Mouse (Mus musculus) hindbrain, postnatal 0 days (tissue): Measurements from ENCODE around the gene Creg1. TPM values are rescaled to one million over a fixed set of nuclear protein-coding genes. Genes with fewer than 3 reads are reported as not detected.

Experiments used
- ATAC-seq: fragments of 200-750 bp; cut with Nextera tagmentation; 2 replicates; pipeline ENCODE4 v1.8.0; 2017; ENCODE audit warnings: mild to moderate bottlenecking, moderate TSS enrichment, moderate library complexity
- DNase-seq: peaks from one replicate; pipeline ENCODE4 v3.0.0-alpha.2; 2015; ENCODE audit warnings: low spot score
- H3K27ac ChIP-seq: fragments of 300-500 bp; sonication (generic); 2 replicates; pipeline ENCODE4 v1.5.1; 2014; ENCODE audit warnings: mild to moderate bottlenecking
- H3K27me3 ChIP-seq: fragments of 300-500 bp; sonication (generic); 2 replicates; pipeline ENCODE4 v1.6.1; 2014; ENCODE audit warnings: low read length, mixed read lengths; ENCODE audit not compliant: insufficient read depth
- H3K36me3 ChIP-seq: fragments of 300-500 bp; sonication (generic); 2 replicates; pipeline ENCODE4 v1.6.1; 2014; ENCODE audit warnings: low read length, mixed read lengths; ENCODE audit not compliant: insufficient read depth
- H3K4me1 ChIP-seq: fragments of 300-500 bp; sonication (generic); 2 replicates; pipeline ENCODE4 v1.6.1; 2014; ENCODE audit warnings: antibody characterized with exemption, low read length, mixed read lengths; ENCODE audit not compliant: insufficient read depth
- H3K4me2 ChIP-seq: fragments of 300-500 bp; sonication (generic); 2 replicates; pipeline ENCODE4 v1.6.1; 2014; ENCODE audit warnings: low read depth, mild to moderate bottlenecking, low read length, moderate library complexity, mixed read lengths
- H3K4me3 ChIP-seq: fragments of 300-500 bp; sonication (generic); 2 replicates; pipeline ENCODE4 v1.5.1; 2014; ENCODE audit warnings: low read length
- H3K9ac ChIP-seq: fragments of 300-500 bp; sonication (generic); replicated peaks from 2 replicates; pipeline ENCODE4 v1.6.1; 2014; ENCODE audit warnings: mild to moderate bottlenecking, low read length, moderate library complexity, mixed read lengths
- H3K9me3 ChIP-seq: fragments of 300-500 bp; sonication (generic); 2 replicates; pipeline ENCODE4 v1.6.1; 2016; ENCODE audit warnings: low read length, mixed read lengths
- CTCF ChIP-seq: IDR thresholded peaks from 2 replicates; pipeline ENCODE4 v1.5.1; 2016; ENCODE audit warnings: antibody characterized with exemption, control low read depth, low read depth
- WGBS: fragments of 180-500 bp; shearing (Covaris S2); extraction: QIAGEN DNeasy Blood & Tissue Kit; methylation state at CpG from one replicate; pipeline ENCODE4 v1.1.7; 2014; 5-methylcytosine and 5-hydroxymethylcytosine counted together
- polyA plus RNA-seq: library from polyadenylated mRNA; unstranded; fragments of >200 nt; fragmentation: Nextera tagmentation; extraction: Ambion mirVana; gene quantifications from 2 replicates; pipeline ENCODE4 v1.2.1, GENCODE M21; 2015
- total RNA-seq: library from RNA; depleted of rRNA; stranded (reverse); fragments of >200 nt; gene quantifications from 2 replicates; pipeline ENCODE4 v1.2.3, GENCODE M21; 2014

The Creg1 gene
- total and polyA plus RNA-seq, 2 experiments from 2014 or later, result 27.5 to 48.8 TPM

DNA sequence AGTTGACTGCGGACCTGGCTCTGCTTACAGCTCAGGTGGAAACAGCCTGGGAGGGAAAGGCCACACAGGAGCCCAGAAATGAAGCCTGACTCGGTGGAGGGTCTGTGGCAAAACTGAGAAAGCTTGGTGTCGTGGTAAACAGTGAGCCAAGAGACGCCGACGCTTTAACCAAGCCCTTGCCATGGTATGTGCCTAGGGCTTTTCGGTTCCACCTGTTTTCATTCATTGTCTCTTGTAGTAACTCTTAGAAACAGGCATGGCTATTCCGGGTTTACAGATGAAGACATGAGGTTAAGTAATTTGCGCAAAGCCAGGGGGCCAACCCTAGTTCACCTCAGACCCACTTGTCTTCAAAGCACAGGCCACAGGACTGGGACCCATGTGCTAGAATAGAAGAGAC, 1.0 kb downstream of the Creg1 start:
- H3K9ac ChIP-seq, result peak overlapping the region; percentile 77; the same call in 1 of the 2 replicates
- H3K27ac ChIP-seq, result no peak overlapping the region
- H3K9me3 ChIP-seq, result no peaks in the 10 kb centered on the region
- no peaks in the 10 kb centered on the region for H3K36me3 ChIP-seq
- DNase-seq (no peak), ATAC-seq (no peak)
- TF ChIP-seq CTCF, result no peak
- 52% methylated on average over 9 of the region's 9 CpGs for WGBS
- H3K4me2 ChIP-seq, result peak overlapping the region; percentile 98
- H3K27me3 ChIP-seq, result no peaks in the 10 kb centered on the region
- H3K4me3 ChIP-seq, result peak overlapping the region; percentile 85
- 0 out of 2 replicates have a peak, but pooled peaks cover 10% of the 10 kb centered on the region for H3K4me1 ChIP-seq

DNA sequence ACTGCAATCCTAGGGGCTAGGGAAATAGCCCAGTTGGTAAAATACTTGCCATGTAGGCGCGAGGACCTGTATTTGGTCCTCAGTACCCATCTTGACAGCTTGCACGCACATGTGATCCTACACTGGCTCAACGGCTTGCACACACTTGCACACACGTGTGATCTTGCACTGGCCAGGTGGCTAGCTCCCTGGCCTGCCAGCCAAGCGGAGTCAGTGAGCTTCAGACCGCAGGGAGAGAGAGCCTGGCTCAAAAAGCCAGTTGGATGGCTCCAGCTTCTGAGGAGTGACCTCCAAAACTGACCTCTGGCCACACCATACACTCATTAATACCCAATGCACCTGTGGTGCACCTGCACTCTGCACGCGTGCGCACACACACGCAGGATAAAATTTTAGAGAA, 1.5 kb downstream of the Creg1 start:
- no peak overlapping the region for H3K9ac ChIP-seq
- TF ChIP-seq CTCF, result no peak
- H3K9me3 ChIP-seq, result no peaks in the 10 kb centered on the region
- 86% methylated on average over 11 of the region's 11 CpGs for WGBS
- 0 out of 2 replicates have a peak, but pooled peaks cover 10% of the 10 kb centered on the region for H3K4me1 ChIP-seq
- H3K36me3 ChIP-seq, result no peaks in the 10 kb centered on the region
- H3K27ac ChIP-seq, result no peak overlapping the region
- peak overlapping the region; percentile 98 for H3K4me2 ChIP-seq
- no peak overlapping the region for H3K4me3 ChIP-seq
- no peaks in the 10 kb centered on the region for H3K27me3 ChIP-seq
- no peak for ATAC-seq
- DNase-seq, result no peak

- H3K4me1 ChIP-seq, result 0 out of 2 replicates have a peak, but pooled peaks cover 10% of the 10 kb centered on the region
- no peak for DNase-seq
- ATAC-seq, result no peak
- no peak overlapping the region for H3K9ac ChIP-seq
- no peak for TF ChIP-seq CTCF
- 85% methylated on average over 17 of the region's 17 CpGs for WGBS
- H3K27me3 ChIP-seq, result no peaks in the 10 kb centered on the region
- H3K4me3 ChIP-seq, result no peak overlapping the region
- H3K27ac ChIP-seq, result no peak overlapping the region
- H3K4me2 ChIP-seq, result no peak overlapping the region
- H3K9me3 ChIP-seq, result no peaks in the 10 kb centered on the region
- no peaks in the 10 kb centered on the region for H3K36me3 ChIP-seq
Observed at GRCm38 (mm10) chr1:165765651-165766294, 2.2 kb downstream of the Creg1 start.

DNA sequence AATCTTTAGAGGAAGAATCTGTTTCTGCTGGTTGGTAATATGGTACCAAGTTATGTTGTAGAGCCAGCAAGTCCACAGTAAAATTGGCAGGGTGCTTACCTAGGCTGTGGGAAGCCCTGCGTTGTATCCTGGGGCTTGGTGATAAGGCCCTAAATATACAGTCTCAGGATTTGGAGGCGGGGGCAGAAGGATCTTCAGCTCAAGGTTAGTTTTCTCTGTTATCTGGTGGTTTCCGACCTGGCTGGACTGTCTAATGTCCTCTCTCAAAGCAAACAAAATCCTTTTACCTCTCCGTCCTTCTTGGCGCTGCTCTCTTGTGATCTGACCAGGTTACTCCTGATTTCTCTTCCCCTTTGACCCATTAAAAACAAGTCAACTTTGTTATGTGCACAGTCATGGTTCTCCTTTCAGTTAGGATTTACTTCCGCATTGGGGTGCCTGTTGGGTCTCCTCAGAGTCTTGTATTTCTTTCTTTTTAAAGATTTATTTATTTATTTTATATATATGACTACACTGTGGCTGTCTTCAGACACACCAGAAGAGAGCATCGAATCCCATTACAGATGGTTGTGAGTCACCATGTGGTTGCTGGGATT, 2.8 kb downstream of the Creg1 start:
- DNase-seq, result no peak
- Histone ChIP-seq H3K9ac (no peak overlapping the region), H3K27me3 (no peaks in the 10 kb centered on the region), H3K4me2 (no peak overlapping the region), H3K4me3 (no peak overlapping the region), H3K4me1 (0 out of 2 replicates have a peak, but pooled peaks cover 10% of the 10 kb centered on the region), H3K27ac (no peak overlapping the region), H3K36me3 (no peaks in the 10 kb centered on the region), H3K9me3 (no peaks in the 10 kb centered on the region)
- 89% methylated on average over 7 of the region's 7 CpGs for WGBS
- TF ChIP-seq CTCF, result no peak
- no peak for ATAC-seq

DNA sequence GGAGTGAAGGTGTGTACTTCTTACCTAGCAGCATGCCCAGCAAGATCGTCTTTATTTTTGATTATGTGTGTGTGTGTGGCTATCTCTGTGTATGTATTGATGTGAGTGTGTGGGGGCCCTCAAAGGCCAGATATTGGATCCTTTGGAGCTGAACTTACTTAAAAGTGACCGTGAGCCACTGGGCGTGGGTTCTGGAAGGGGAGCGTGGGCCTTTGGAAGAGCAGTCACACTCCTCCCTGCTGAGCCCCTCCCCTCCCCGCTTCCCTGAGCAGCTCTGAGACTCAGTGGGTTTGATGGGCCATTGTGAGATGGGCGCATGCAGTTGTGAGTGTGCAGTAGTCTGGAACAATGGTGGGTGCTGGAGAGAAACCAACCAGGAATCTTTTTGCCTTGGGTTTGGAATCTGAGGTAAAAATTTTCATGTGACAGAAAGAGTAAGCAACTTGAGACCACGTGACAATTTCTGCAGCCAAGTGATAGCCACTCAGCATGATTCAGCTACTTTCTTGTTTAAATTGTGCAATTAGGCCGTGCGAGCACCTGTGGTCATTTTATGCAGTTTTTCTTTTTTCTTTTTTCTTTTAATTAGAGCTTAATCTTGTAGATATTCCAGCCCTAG, 5.5 kb downstream of the Creg1 start:
- Histone ChIP-seq H3K27ac (no peak overlapping the region), H3K4me3 (no peak overlapping the region), H3K4me1 (0 out of 2 replicates have a peak, but pooled peaks cover 10% of the 10 kb centered on the region), H3K27me3 (no peaks in the 10 kb centered on the region), H3K9me3 (no peaks in the 10 kb centered on the region), H3K9ac (no peak overlapping the region), H3K4me2 (no peak overlapping the region), H3K36me3 (no peaks in the 10 kb centered on the region)
- no peak for DNase-seq
- WGBS, result 76% methylated on average over 9 of the region's 9 CpGs
- no peak for ATAC-seq
- no peak for TF ChIP-seq CTCF

GRCm38 (mm10) chr1:165770181-165770759, 6.7 kb downstream of the Creg1 start:
- no peak for ATAC-seq
- no peak overlapping the region for H3K9ac ChIP-seq
- no peak overlapping the region for H3K4me2 ChIP-seq
- no peak overlapping the region for H3K4me3 ChIP-seq
- TF ChIP-seq CTCF, result no peak
- WGBS, result 83% methylated on average over 10 of the region's 10 CpGs
- no peaks in the 10 kb centered on the region for H3K27me3 ChIP-seq
- H3K9me3 ChIP-seq, result no peaks in the 10 kb centered on the region
- no peak overlapping the region for H3K27ac ChIP-seq
- no peak for DNase-seq
- H3K36me3 ChIP-seq, result no peaks in the 10 kb centered on the region
- no peaks in the 10 kb centered on the region for H3K4me1 ChIP-seq
